Mouse (Mus musculus): ENCODE results near the gene Olfr1247. TPM values are rescaled to one million over a fixed set of nuclear protein-coding genes. Genes with fewer than 3 reads are reported as not detected.

Olfr1247 gene
- polyA plus RNA-seq (2012; fragmentation: generic; extraction: Trizol) = not detected

GRCm38 (mm10) chr2:89614030-89614429, at the start of gene Olfr1247:
Gene Olfr1247, minus strand, starts transcription at chr2:89614130.

GRCm38 (mm10) chr2:89661367-89661766, 47.4 kb upstream of the Olfr1247 start, which contains the start of gene Olfr1250:
Gene Olfr1250, minus strand, starts transcription at chr2:89661467.

GRCm38 (mm10) chr2:89634883-89635282, 21.0 kb upstream of the Olfr1247 start, which contains the start of gene Olfr1249:
Gene Olfr1249, minus strand, starts transcription at chr2:89634983.

GRCm38 (mm10) chr2:89618145-89618544, 4.2 kb upstream of the Olfr1247 start, which contains the start of gene Olfr1248:
Gene Olfr1248, minus strand, starts transcription at chr2:89618245.

GRCm38 (mm10) chr2:89593057-89593456, 20.9 kb downstream of the Olfr1247 start, which contains the start of gene Olfr1246:
Gene Olfr1246, minus strand, starts transcription at chr2:89593157.

GRCm38 (mm10) chr2:89578347-89578746, 35.6 kb downstream of the Olfr1247 start, which contains the start of gene Olfr1245:
Gene Olfr1245, minus strand, starts transcription at chr2:89578447.

Other genes starting within 250 kb of the Olfr1247 start
- gene Olfr1234, start 249.3 kb downstream of the Olfr1247 start, polyA plus RNA-seq (2012; fragmentation: generic; extraction: Trizol) = not detected
- gene Olfr1238, start 204.5 kb downstream of the Olfr1247 start, polyA plus RNA-seq (2012; fragmentation: generic; extraction: Trizol) = not detected
- not detected for gene Olfr1239, start 193.7 kb downstream of the Olfr1247 start, polyA plus RNA-seq (2012; fragmentation: generic; extraction: Trizol)
- gene Olfr1240, start 171.1 kb downstream of the Olfr1247 start, polyA plus RNA-seq (2012; fragmentation: generic; extraction: Trizol) = not detected
- not detected for gene Olfr1241, start 127.0 kb downstream of the Olfr1247 start, polyA plus RNA-seq (2012; fragmentation: generic; extraction: Trizol)
- not detected for gene Olfr1242, start 115.8 kb downstream of the Olfr1247 start, polyA plus RNA-seq (2012; fragmentation: generic; extraction: Trizol)
- not detected for gene Olfr1243, start 82.6 kb downstream of the Olfr1247 start, polyA plus RNA-seq (2012; fragmentation: generic; extraction: Trizol)
- not detected for gene Olfr1245, start 35.7 kb downstream of the Olfr1247 start, polyA plus RNA-seq (2012; fragmentation: generic; extraction: Trizol)
- gene Olfr1246, start 21.0 kb downstream of the Olfr1247 start, polyA plus RNA-seq (2012; fragmentation: generic; extraction: Trizol) = not detected
- not detected for gene Olfr1248, start 4.1 kb upstream of the Olfr1247 start, polyA plus RNA-seq (2012; fragmentation: generic; extraction: Trizol)
- not detected for gene Olfr1249, start 20.9 kb upstream of the Olfr1247 start, polyA plus RNA-seq (2012; fragmentation: generic; extraction: Trizol)
- not detected for gene Olfr1250, start 47.3 kb upstream of the Olfr1247 start, polyA plus RNA-seq (2012; fragmentation: generic; extraction: Trizol)
- gene Olfr1251, start 57.8 kb upstream of the Olfr1247 start, polyA plus RNA-seq (2012; fragmentation: generic; extraction: Trizol) = not detected
- not detected for gene Olfr1252, start 110.9 kb upstream of the Olfr1247 start, polyA plus RNA-seq (2012; fragmentation: generic; extraction: Trizol)
- not detected for gene Olfr1253, start 143.0 kb upstream of the Olfr1247 start, polyA plus RNA-seq (2012; fragmentation: generic; extraction: Trizol)
- gene Olfr1254, start 179.5 kb upstream of the Olfr1247 start, polyA plus RNA-seq (2012; fragmentation: generic; extraction: Trizol) = not detected
- gene Olfr1255, start 197.9 kb upstream of the Olfr1247 start, polyA plus RNA-seq (2012; fragmentation: generic; extraction: Trizol) = not detected
- gene Olfr1256, start 227.4 kb upstream of the Olfr1247 start, polyA plus RNA-seq (2012; fragmentation: generic; extraction: Trizol) = not detected
- not detected for gene Olfr48, start 234.1 kb upstream of the Olfr1247 start, polyA plus RNA-seq (2012; fragmentation: generic; extraction: Trizol)